Mouse (Mus musculus): Measurements from ENCODE around the gene Asic3. TPM values are rescaled to one million over a fixed set of nuclear protein-coding genes. Genes with fewer than 3 reads are reported as not detected.

The Asic3 gene
- total and polyA plus RNA-seq, 2 experiments from 2014 or later: 0.05 to 0.59 TPM

DNA sequence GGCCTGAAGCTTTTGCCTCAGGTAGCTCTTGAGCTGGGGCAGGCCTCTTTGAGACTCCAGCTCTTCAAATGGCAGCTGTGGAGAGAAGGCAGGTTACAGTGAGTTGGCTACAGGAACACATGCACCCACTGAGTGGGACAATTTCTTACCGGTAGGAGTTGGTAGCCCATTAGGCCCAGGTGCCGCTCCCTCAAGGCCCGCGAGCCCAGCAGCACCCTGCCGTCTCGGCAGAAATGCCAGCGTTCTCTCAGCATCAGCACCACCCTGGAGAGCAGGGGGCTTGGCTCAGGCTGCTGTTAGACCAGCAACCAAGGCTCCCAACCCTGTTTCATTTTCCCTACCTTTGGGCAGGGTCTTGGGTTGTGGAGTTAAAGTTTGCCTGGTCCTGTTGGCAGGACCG is 28.0 kb downstream of the Asic3 start:
- DNase-seq (ENCODE audit: low spot score): no peak
- no peaks in the 10 kb centered on the region for H3K9me3 ChIP-seq (ENCODE audit: low read length)
- WGBS: 88% methylated on average over 8 of the region's 8 CpGs
- peaks cover 10% of the 10 kb centered on the region; the same call in 1 of the 2 replicates for H3K4me1 ChIP-seq (ENCODE audit: insufficient read depth, low read length)
- no peak overlapping the region for H3K4me3 ChIP-seq (ENCODE audit: low read depth, low read length)
- H3K36me3 ChIP-seq (ENCODE audit: insufficient read depth, low read length): peaks cover 32% of the 10 kb centered on the region
- H3K27me3 ChIP-seq (ENCODE audit: insufficient read depth, low read length): no peaks in the 10 kb centered on the region
- no peak overlapping the region for H3K9ac ChIP-seq (replicated peaks; ENCODE audit: low read length, poor library complexity, severe bottlenecking)
- no peak overlapping the region for H3K4me2 ChIP-seq (ENCODE audit: low read depth, low read length, poor library complexity, severe bottlenecking)
- TF ChIP-seq CTCF (IDR thresholded peaks at IDR 0.05): no peak
- H3K27ac ChIP-seq (ENCODE audit: low read depth, low read length): no peak overlapping the region
- ATAC-seq (ENCODE audit: low FRiP score): no peak

DNA sequence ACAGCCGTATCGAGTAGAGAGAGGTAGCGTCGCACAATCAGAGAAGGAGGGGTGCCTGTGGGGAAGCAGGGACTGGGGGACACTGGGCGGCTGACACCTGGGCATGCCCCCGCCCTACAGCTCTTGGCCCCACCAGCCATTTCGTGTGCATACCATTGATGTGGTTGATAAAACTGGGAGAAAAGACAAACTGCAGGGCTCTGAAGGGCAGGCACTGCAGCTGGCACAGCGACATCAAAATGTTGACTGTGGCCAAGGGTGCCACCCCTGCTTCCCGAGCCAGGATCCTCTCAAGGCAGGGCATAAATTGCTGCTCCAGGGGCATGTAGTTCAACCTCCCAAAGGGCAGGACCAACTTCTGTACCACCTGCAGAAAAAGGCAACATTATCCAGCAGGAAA is 28.8 kb downstream of the Asic3 start:
- H3K4me1 ChIP-seq (ENCODE audit: insufficient read depth, low read length): peaks cover 10% of the 10 kb centered on the region; the same call in 1 of the 2 replicates
- H3K9ac ChIP-seq (replicated peaks; ENCODE audit: low read length, poor library complexity, severe bottlenecking): no peak overlapping the region
- TF ChIP-seq CTCF (IDR thresholded peaks at IDR 0.05): no peak
- DNase-seq (ENCODE audit: low spot score) (no peak), ATAC-seq (ENCODE audit: low FRiP score) (no peak)
- 89% methylated on average over 9 of the region's 9 CpGs for WGBS
- no peaks in the 10 kb centered on the region for H3K27me3 ChIP-seq (ENCODE audit: insufficient read depth, low read length)
- H3K4me3 ChIP-seq (ENCODE audit: low read depth, low read length): no peak overlapping the region
- H3K27ac ChIP-seq (ENCODE audit: low read depth, low read length): no peak overlapping the region
- H3K36me3 ChIP-seq (ENCODE audit: insufficient read depth, low read length): peaks cover 32% of the 10 kb centered on the region
- H3K9me3 ChIP-seq (ENCODE audit: low read length): no peaks in the 10 kb centered on the region
- no peak overlapping the region for H3K4me2 ChIP-seq (ENCODE audit: low read depth, low read length, poor library complexity, severe bottlenecking)

DNA sequence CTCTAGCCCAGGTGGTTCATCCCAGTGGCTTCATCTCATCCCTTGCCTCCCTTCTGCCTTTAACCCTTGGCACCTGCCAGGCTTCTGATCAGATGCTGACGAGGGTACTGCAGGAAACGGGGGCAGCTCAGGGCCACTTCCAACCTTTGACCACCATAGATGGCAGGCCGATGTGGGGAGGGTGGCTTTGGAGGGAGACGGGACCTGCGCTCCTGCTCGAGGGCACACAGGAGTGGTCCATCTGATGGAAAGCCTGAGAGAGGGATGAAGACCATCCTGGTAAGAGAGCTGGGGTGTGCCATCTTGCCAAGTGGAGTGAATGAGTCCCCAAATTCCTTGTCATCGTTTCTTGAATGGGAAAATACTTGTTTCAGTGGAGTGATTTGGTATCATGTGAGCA is 30.0 kb downstream of the Asic3 start:
- TF ChIP-seq CTCF (IDR thresholded peaks at IDR 0.05): no peak
- no peak overlapping the region for H3K4me2 ChIP-seq (ENCODE audit: low read depth, low read length, poor library complexity, severe bottlenecking)
- no peak overlapping the region for H3K27ac ChIP-seq (ENCODE audit: low read depth, low read length)
- WGBS: 92% methylated on average over 7 of the region's 7 CpGs
- ATAC-seq (ENCODE audit: low FRiP score) (no peak), DNase-seq (ENCODE audit: low spot score) (no peak)
- H3K9me3 ChIP-seq (ENCODE audit: low read length): no peaks in the 10 kb centered on the region
- H3K4me3 ChIP-seq (ENCODE audit: low read depth, low read length): no peak overlapping the region
- H3K27me3 ChIP-seq (ENCODE audit: insufficient read depth, low read length): no peaks in the 10 kb centered on the region
- H3K4me1 ChIP-seq (ENCODE audit: insufficient read depth, low read length): peaks cover 14% of the 10 kb centered on the region
- no peak overlapping the region for H3K9ac ChIP-seq (replicated peaks; ENCODE audit: low read length, poor library complexity, severe bottlenecking)
- peaks cover 32% of the 10 kb centered on the region for H3K36me3 ChIP-seq (ENCODE audit: insufficient read depth, low read length)

DNA sequence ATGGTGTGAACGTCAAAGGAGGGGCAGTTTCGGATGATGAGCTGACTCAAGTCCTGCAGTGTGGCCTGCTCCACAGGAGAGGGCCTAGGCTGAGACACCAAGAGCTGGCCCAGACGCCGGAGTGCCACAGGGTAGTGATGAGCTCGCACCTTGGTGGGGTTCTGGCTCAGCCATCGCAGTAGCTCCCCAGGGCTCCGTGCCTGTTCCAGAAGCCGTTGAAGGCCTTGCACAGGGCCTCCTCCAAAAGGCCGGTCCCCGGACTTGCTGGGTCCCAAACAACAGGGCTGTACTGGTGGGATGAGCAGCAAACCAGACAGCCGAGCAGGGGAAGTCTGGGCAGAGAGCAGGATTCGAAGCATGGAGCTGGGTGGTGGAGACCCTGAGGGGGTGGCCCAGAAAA is 30.7 kb downstream of the Asic3 start:
- H3K27me3 ChIP-seq (ENCODE audit: insufficient read depth, low read length): no peaks in the 10 kb centered on the region
- no peak for TF ChIP-seq CTCF (IDR thresholded peaks at IDR 0.05)
- peak overlapping the region; percentile 68; the same call in 1 of the 2 replicates for H3K4me3 ChIP-seq (ENCODE audit: low read depth, low read length)
- ATAC-seq (ENCODE audit: low FRiP score): no peak
- H3K9me3 ChIP-seq (ENCODE audit: low read length): no peaks in the 10 kb centered on the region
- peak overlapping the region; percentile 96 for H3K4me2 ChIP-seq (ENCODE audit: low read depth, low read length, poor library complexity, severe bottlenecking)
- WGBS: 83% methylated on average over 12 of the region's 12 CpGs
- peaks cover 16% of the 10 kb centered on the region for H3K4me1 ChIP-seq (ENCODE audit: insufficient read depth, low read length)
- DNase-seq (ENCODE audit: low spot score): no peak
- H3K9ac ChIP-seq (replicated peaks; ENCODE audit: low read length, poor library complexity, severe bottlenecking): peak overlapping the region; percentile 91
- peaks cover 32% of the 10 kb centered on the region for H3K36me3 ChIP-seq (ENCODE audit: insufficient read depth, low read length)
- H3K27ac ChIP-seq (ENCODE audit: low read depth, low read length): peak overlapping the region; percentile 95

DNA sequence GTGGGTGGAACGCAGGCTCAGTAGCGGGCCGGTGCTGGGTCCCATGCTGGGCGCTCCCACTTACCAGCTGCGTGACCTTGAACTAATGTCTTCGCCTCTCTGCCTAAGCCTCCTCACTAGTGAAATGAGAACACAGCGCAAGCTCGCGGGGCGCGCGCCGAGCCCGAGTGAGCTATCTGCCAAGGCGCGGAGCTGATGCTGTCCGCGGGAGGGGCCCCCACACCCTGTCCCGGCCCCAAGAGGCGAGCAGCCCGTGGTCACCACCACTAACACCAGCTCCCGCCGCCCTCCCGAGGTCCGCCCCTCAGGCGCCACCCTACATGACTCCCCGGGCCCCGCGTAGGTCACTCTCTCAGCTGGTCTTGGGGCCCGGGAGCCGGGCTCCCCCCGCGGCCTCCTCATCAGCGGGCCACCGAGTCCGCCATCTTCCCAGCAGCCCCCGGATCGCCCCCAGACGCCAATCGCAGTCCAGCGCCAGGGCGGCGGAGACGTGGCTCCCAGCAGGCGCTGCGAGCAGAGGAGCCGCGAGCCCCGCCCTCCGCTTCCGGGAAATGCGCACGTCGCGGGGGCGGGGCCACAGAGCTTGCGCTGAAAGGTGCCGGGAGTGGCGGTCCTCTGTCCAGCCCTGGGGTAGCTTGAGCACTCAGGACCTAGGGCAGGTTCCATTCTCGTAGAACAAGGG is 31.7 kb downstream of the Asic3 start, which contains the start of gene Fastk:
Gene Fastk, minus strand, starts transcription at position 542 of the 682 bp plus-strand sequence.
- ATAC-seq (ENCODE audit: low FRiP score) (peak; percentile 78), DNase-seq (ENCODE audit: low spot score) (peak; percentile 95)
- H3K27me3 ChIP-seq (ENCODE audit: insufficient read depth, low read length): no peaks in the 10 kb centered on the region
- H3K36me3 ChIP-seq (ENCODE audit: insufficient read depth, low read length): peaks cover 22% of the 10 kb centered on the region
- H3K4me3 ChIP-seq (ENCODE audit: low read depth, low read length): peak within 1 kb of the TSS; percentile 68
- H3K9ac ChIP-seq (replicated peaks; ENCODE audit: low read length, poor library complexity, severe bottlenecking): peak within 1 kb of the TSS; percentile 91
- peak within 1 kb of the TSS; percentile 95 for H3K27ac ChIP-seq (ENCODE audit: low read depth, low read length)
- WGBS: under 1% methylated on average over 57 of the region's 60 CpGs
- TF ChIP-seq CTCF (IDR thresholded peaks at IDR 0.05): peak; percentile 7; the same call in 1 of the 2 replicates
- peak within 1 kb of the TSS; percentile 96 for H3K4me2 ChIP-seq (ENCODE audit: low read depth, low read length, poor library complexity, severe bottlenecking)
- peaks cover 16% of the 10 kb centered on the region for H3K4me1 ChIP-seq (ENCODE audit: insufficient read depth, low read length)
- H3K9me3 ChIP-seq (ENCODE audit: low read length): no peaks in the 10 kb centered on the region

DNA sequence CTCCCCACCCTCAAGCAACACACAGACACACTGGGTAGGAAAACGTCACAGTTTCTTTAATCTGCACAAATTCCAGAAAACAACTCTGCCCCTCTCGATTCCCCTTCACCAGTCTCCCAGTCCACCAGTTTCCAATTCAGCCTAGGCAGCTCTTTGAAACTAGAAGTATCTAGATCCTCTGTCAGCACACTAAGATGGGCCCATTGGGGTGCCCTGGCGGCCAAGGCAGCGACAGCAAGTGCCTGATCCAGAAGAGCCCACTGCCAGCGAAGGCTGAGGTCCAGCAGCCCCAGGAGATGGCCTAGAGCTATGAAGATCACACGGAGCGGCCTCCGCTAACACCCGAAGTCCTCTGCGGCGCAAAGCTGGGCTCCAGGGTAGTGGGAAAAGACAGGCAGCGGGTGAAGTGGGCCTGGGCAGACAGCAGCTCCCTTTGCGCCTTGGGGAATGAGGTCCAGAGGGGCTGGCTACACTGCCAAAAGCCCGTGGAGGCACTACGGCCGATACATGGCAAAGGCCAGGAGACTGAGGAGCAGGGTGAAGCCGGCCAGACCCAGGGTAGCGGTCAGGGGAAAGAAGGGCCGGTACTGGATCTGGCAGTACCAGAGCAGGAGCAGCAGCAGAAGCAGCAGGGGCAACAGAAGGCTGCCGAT is 32.4 kb downstream of the Asic3 start:
- H3K9me3 ChIP-seq (ENCODE audit: low read length): no peaks in the 10 kb centered on the region
- peak overlapping the region; percentile 91 for H3K9ac ChIP-seq (replicated peaks; ENCODE audit: low read length, poor library complexity, severe bottlenecking)
- peak overlapping the region; percentile 68 for H3K4me3 ChIP-seq (ENCODE audit: low read depth, low read length)
- DNase-seq (ENCODE audit: low spot score) (no peak), ATAC-seq (ENCODE audit: low FRiP score) (no peak)
- H3K27ac ChIP-seq (ENCODE audit: low read depth, low read length): peak overlapping the region; percentile 95
- H3K4me2 ChIP-seq (ENCODE audit: low read depth, low read length, poor library complexity, severe bottlenecking): peak overlapping the region; percentile 96
- WGBS: 51% methylated on average over 20 of the region's 20 CpGs
- peaks cover 16% of the 10 kb centered on the region for H3K36me3 ChIP-seq (ENCODE audit: insufficient read depth, low read length)
- TF ChIP-seq CTCF (IDR thresholded peaks at IDR 0.05): peak; percentile 39
- H3K4me1 ChIP-seq (ENCODE audit: insufficient read depth, low read length): peaks cover 16% of the 10 kb centered on the region
- H3K27me3 ChIP-seq (ENCODE audit: insufficient read depth, low read length): no peaks in the 10 kb centered on the region
